Mouse (Mus musculus) forebrain, embryonic 15.5 days (tissue): ENCODE measurements at regions not wholly inside any gene's neighbourhood (a gene's known extent, or its start where the extent isn't known, plus 50 kb on each side); places are given as distances from the start of the nearest gene placed in this dataset.
A peak's percentile ranks its signal among the peaks of the same experiment; 100 is the strongest.

Experiments
- ATAC-seq: fragments of 200-750 bp; cut with Nextera tagmentation; replicated peaks from 2 replicates; pipeline ENCODE4 v1.8.0; 2017; ENCODE audit warnings: mild to moderate bottlenecking, moderate TSS enrichment, moderate library complexity
- H3K27ac ChIP-seq: fragments of 300-500 bp; sonication (generic); replicated peaks from 2 replicates; pipeline ENCODE4 v1.5.1; 2015; ENCODE audit warnings: mild to moderate bottlenecking, inconsistent platforms
- H3K27me3 ChIP-seq: fragments of 300-500 bp; sonication (generic); 2 replicates; pipeline ENCODE4 v1.6.1; 2015; ENCODE audit warnings: inconsistent platforms
- H3K36me3 ChIP-seq: fragments of 300-500 bp; sonication (generic); 2 replicates; pipeline ENCODE4 v1.6.1; 2015; ENCODE audit warnings: mild to moderate bottlenecking, inconsistent platforms
- H3K4me1 ChIP-seq: fragments of 300-500 bp; sonication (generic); 2 replicates; pipeline ENCODE4 v1.6.1; 2015; ENCODE audit warnings: inconsistent platforms
- H3K4me2 ChIP-seq: fragments of 300-500 bp; sonication (generic); replicated peaks from 2 replicates; pipeline ENCODE4 v1.6.1; 2015; ENCODE audit warnings: mild to moderate bottlenecking, inconsistent platforms
- H3K4me3 ChIP-seq: fragments of 300-500 bp; sonication (generic); 2 replicates; pipeline ENCODE4 v1.5.1; 2015; ENCODE audit warnings: mild to moderate bottlenecking, inconsistent platforms
- H3K9ac ChIP-seq: fragments of 300-500 bp; sonication (generic); replicated peaks from 2 replicates; pipeline ENCODE4 v1.6.1; 2015; ENCODE audit warnings: mild to moderate bottlenecking, inconsistent platforms
- H3K9me3 ChIP-seq: fragments of 300-500 bp; sonication (generic); 2 replicates; pipeline ENCODE4 v1.6.1; 2016; ENCODE audit warnings: inconsistent platforms
- WGBS: fragments of 180-500 bp; shearing (Covaris S2); methylation state at CpG from one replicate; pipeline ENCODE4 v1.1.7; 2015; ENCODE audit warnings: mixed read lengths; 5-methylcytosine and 5-hydroxymethylcytosine counted together

DNA sequence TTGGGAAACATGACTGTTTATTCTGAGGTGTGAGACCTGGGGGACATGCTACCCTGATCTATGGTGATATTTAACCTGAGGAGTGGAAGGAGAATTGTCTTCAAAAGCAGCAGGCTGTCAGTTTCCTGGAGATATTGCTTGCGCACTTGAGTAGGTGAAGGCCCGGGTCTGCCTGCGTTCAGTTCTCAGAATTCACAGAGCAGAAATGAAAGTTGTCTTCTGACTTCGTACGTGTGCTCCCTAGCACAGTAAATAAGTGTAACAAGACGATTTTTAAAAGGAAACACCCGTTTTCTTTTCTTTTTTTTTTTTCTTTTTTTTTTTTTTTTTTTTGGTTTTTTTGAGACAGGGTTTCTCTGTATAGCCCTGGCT, 74.4 kb downstream of the Zfp281 start:
- Histone ChIP-seq H3K27ac (no peak overlapping the region), H3K9me3 (no peaks in the 10 kb centered on the region), H3K4me1 (no peaks in the 10 kb centered on the region), H3K27me3 (no peaks in the 10 kb centered on the region), H3K36me3 (no peaks in the 10 kb centered on the region), H3K9ac (no peak overlapping the region), H3K4me2 (no peak overlapping the region), H3K4me3 (no peak overlapping the region)
- ATAC-seq, result no peak
- 80% methylated on average over 7 of the region's 7 CpGs for WGBS

DNA sequence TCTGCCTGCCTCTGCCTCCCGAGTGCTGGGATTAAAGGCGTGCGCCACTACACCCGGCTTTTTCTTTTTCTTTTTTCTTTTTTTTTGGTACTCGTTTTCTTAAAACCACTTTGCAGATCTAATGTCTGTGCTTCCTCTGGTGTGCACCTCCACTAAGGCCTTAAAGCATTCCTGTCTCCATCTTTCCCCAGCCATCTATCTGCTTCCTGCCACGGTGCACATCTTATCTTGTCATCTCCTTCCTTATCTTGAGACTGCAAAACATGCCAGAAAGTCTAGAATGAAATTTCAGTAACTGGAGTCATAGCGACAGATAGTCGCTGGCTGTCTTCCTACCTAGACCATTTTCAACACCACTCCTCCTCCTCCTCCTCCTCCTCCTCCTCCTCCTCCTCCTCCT, 74.9 kb downstream of the Zfp281 start:
- Histone ChIP-seq H3K4me1 (no peaks in the 10 kb centered on the region), H3K4me3 (no peak overlapping the region), H3K27me3 (no peaks in the 10 kb centered on the region), H3K9me3 (no peaks in the 10 kb centered on the region), H3K4me2 (no peak overlapping the region), H3K27ac (no peak overlapping the region), H3K9ac (no peak overlapping the region), H3K36me3 (no peaks in the 10 kb centered on the region)
- 91% methylated on average over 8 of the region's 8 CpGs for WGBS
- no peak for ATAC-seq

DNA sequence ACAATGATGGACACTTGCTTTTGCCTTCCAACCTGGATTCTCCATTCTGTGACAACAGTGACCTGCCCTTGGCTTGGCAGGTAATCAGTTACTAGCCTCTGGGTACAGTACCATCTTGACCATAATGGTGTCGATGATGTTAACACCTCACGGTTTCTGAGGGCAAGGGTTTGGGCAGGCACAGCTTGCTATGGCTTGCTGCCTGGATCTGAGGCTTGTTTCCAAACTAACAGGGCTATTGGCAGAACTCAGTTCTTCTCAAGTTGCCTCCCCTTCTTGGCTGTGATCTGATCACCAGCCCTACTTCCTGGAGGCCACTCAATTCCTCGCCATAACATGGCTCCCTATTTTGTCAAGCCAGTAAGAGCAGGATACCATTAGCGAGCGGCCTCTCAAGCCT, 79.4 kb downstream of the Zfp281 start:
- WGBS, result 86% methylated on average over 5 of the region's 5 CpGs
- H3K9me3 ChIP-seq, result no peaks in the 10 kb centered on the region
- no peak for ATAC-seq
- no peaks in the 10 kb centered on the region for H3K36me3 ChIP-seq
- H3K9ac ChIP-seq, result no peak overlapping the region
- no peaks in the 10 kb centered on the region for H3K27me3 ChIP-seq
- H3K4me3 ChIP-seq, result no peak overlapping the region
- H3K4me1 ChIP-seq, result peaks cover 10% of the 10 kb centered on the region; the same call in 1 of the 2 replicates
- no peak overlapping the region for H3K27ac ChIP-seq
- no peak overlapping the region for H3K4me2 ChIP-seq

DNA sequence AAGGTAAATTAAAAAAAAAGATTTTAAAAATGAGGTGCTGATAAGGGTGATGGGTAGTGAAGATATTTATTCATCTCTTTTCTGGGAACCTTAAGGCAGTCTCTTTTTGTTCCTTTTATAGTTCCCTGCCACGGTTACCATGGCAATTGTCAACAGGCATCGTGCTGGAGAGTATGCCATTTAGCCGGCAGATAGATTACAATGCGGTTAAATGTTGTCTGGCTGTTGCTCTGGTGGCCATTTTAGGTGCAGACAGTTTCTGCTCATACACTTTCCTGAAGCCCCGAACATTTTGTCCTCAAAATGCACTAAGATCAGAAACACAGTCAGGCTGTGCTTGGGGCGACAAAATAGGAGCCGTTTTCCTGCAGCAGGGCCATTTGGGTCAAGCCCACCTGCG, 81.8 kb downstream of the Zfp281 start:
- H3K4me3 ChIP-seq, result no peak overlapping the region
- no peak overlapping the region; the same call in 1 of the 2 replicates for H3K27ac ChIP-seq
- H3K27me3 ChIP-seq, result no peaks in the 10 kb centered on the region
- 47% methylated on average over 8 of the region's 8 CpGs for WGBS
- H3K9me3 ChIP-seq, result no peaks in the 10 kb centered on the region
- no peak overlapping the region for H3K4me2 ChIP-seq
- H3K9ac ChIP-seq, result no peak overlapping the region
- H3K36me3 ChIP-seq, result no peaks in the 10 kb centered on the region
- peak; percentile 82 for ATAC-seq
- H3K4me1 ChIP-seq, result peaks cover 10% of the 10 kb centered on the region; the same call in 1 of the 2 replicates

GRCm38 (mm10) chr1:136707394-136707793, 82.7 kb downstream of the Zfp281 start:
- H3K9ac ChIP-seq, result no peak overlapping the region
- H3K4me2 ChIP-seq, result no peak overlapping the region
- H3K27me3 ChIP-seq, result no peaks in the 10 kb centered on the region
- no peak overlapping the region for H3K4me3 ChIP-seq
- no peaks in the 10 kb centered on the region for H3K36me3 ChIP-seq
- ATAC-seq, result no peak
- H3K27ac ChIP-seq, result no peak overlapping the region
- H3K4me1 ChIP-seq, result peaks cover 10% of the 10 kb centered on the region; the same call in 1 of the 2 replicates
- WGBS, result 88% methylated on average over 8 of the region's 8 CpGs
- H3K9me3 ChIP-seq, result no peaks in the 10 kb centered on the region

DNA sequence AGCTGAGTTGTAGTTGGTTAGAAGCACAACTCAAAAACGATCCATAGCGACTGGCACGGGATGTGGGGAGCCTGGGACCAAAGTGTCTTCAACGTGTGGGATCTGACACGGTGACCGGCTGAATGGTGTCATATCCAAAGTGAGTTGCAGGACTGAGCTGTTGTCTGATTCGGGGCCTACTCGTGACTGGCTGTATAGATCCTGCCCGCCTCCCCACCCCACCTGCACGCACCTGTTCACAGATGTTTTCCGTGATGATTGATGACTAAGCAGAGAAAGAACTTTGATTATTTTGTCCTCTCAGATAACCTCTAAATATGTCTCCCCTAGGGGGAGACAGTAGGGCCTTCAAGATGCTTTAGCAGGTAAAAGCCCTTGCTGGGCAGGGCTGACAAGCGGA, 83.2 kb downstream of the Zfp281 start:
- WGBS, result 96% methylated on average over 12 of the region's 12 CpGs
- no peak for ATAC-seq

GRCm38 (mm10) chr1:136710196-136710595, 85.5 kb downstream of the Zfp281 start:
- Histone ChIP-seq H3K9me3 (no peaks in the 10 kb centered on the region), H3K27me3 (no peaks in the 10 kb centered on the region), H3K4me3 (no peak overlapping the region), H3K27ac (no peak overlapping the region), H3K4me2 (no peak overlapping the region), H3K9ac (no peak overlapping the region), H3K4me1 (peaks cover 10% of the 10 kb centered on the region; the same call in 1 of the 2 replicates), H3K36me3 (no peaks in the 10 kb centered on the region)
- WGBS, result 76% methylated on average over 4 of the region's 4 CpGs
- no peak for ATAC-seq

More for the DNA sequence above, 83.2 kb downstream of the Zfp281 start:
- H3K9me3 ChIP-seq, result no peaks in the 10 kb centered on the region
- H3K27me3 ChIP-seq, result no peaks in the 10 kb centered on the region
- no peak overlapping the region for H3K27ac ChIP-seq
- H3K4me1 ChIP-seq, result peaks cover 10% of the 10 kb centered on the region; the same call in 1 of the 2 replicates
- H3K4me3 ChIP-seq, result no peak overlapping the region
- H3K4me2 ChIP-seq, result no peak overlapping the region
- no peaks in the 10 kb centered on the region for H3K36me3 ChIP-seq
- H3K9ac ChIP-seq, result no peak overlapping the region

DNA sequence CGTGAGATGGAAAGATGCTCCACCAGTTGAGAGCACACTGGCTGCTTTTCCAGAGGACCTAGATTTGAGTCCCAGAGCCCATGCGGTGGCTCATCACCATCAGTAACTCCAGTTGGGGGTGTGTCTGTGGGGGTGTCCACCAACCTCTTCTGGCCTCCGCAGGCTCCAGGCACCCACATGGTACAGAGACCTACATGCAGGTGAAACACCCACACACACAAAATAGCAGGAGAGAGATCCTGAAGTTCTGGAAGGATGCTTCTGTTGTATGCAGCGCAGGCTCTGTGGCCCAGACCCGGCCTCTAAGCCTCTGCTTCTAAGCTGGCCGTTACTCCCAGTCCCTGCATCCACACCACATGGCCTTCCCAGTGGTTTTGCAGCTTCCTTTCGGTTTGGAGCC, 86.5 kb downstream of the Zfp281 start:
- 83% methylated on average over 7 of the region's 7 CpGs for WGBS
- no peaks in the 10 kb centered on the region for H3K27me3 ChIP-seq
- H3K4me3 ChIP-seq, result no peak overlapping the region
- ATAC-seq, result no peak
- no peaks in the 10 kb centered on the region for H3K36me3 ChIP-seq
- no peaks in the 10 kb centered on the region for H3K9me3 ChIP-seq
- H3K27ac ChIP-seq, result no peak overlapping the region
- H3K4me2 ChIP-seq, result no peak overlapping the region
- no peak overlapping the region for H3K9ac ChIP-seq
- peaks cover 7% of the 10 kb centered on the region; the same call in 1 of the 2 replicates for H3K4me1 ChIP-seq

- Histone ChIP-seq H3K4me3 (no peak overlapping the region), H3K9ac (no peak overlapping the region), H3K27ac (no peak overlapping the region), H3K27me3 (no peaks in the 10 kb centered on the region), H3K9me3 (no peaks in the 10 kb centered on the region), H3K4me2 (no peak overlapping the region), H3K36me3 (no peaks in the 10 kb centered on the region), H3K4me1 (no peaks in the 10 kb centered on the region)
- 74% methylated on average over 4 of the region's 4 CpGs for WGBS
- ATAC-seq, result no peak
Observed at GRCm38 (mm10) chr1:136714077-136714476, 89.4 kb downstream of the Zfp281 start.

GRCm38 (mm10) chr1:136714987-136715386, 90.3 kb downstream of the Zfp281 start:
- H3K4me2 ChIP-seq, result no peak overlapping the region
- no peak overlapping the region for H3K4me3 ChIP-seq
- 88% methylated on average over 11 of the region's 11 CpGs for WGBS
- no peaks in the 10 kb centered on the region for H3K36me3 ChIP-seq
- no peaks in the 10 kb centered on the region for H3K27me3 ChIP-seq
- H3K9me3 ChIP-seq, result no peaks in the 10 kb centered on the region
- no peak overlapping the region for H3K9ac ChIP-seq
- no peak overlapping the region for H3K27ac ChIP-seq
- H3K4me1 ChIP-seq, result no peaks in the 10 kb centered on the region
- no peak for ATAC-seq

DNA sequence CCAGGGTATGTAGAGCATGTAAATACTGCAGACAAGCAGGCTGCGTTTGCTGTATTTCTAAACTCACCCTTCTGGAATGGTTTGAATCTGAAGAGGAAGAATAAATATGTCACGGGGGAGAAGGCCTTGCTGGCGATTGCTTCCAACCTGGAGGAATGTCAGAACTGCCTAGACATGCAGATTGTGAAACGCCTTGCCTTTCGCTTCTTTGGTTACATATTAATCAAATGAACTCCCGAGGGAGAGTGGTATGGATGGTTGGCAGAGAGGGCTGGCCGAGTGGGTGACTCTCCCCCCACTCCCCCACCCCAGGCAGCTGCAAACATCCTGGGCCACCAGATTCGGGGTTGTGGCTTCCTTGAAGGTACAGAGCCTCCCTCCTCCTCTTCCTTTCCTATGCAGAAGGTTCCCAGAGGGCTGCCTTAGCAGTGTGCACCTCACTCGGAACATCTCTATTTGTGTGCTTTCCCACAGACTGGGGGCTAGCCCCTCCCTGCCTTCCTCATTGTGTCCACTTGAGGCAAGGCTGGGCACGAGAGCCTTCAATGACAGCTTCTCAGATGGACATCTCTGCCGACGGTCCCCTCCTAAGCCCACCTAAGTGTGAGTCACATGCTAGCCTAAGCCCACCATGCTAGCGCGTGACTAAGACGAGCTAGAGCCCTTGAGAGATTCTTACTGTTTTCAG, 93.3 kb downstream of the Zfp281 start:
- Histone ChIP-seq H3K4me1 (no peaks in the 10 kb centered on the region), H3K9me3 (no peaks in the 10 kb centered on the region), H3K27me3 (no peaks in the 10 kb centered on the region), H3K9ac (no peak overlapping the region), H3K4me3 (no peak overlapping the region), H3K27ac (no peak overlapping the region), H3K36me3 (no peaks in the 10 kb centered on the region), H3K4me2 (no peak overlapping the region)
- ATAC-seq, result no peak
- 66% methylated on average over 15 of the region's 15 CpGs for WGBS

- H3K9me3 ChIP-seq, result no peaks in the 10 kb centered on the region
- no peaks in the 10 kb centered on the region for H3K27me3 ChIP-seq
- WGBS, result 89% methylated on average over 13 of the region's 13 CpGs
- no peak for ATAC-seq
- no peak overlapping the region for H3K4me3 ChIP-seq
- H3K4me1 ChIP-seq, result 0 out of 2 replicates have a peak, but pooled peaks cover 5% of the 10 kb centered on the region
- no peak overlapping the region for H3K4me2 ChIP-seq
- no peak overlapping the region for H3K9ac ChIP-seq
- no peaks in the 10 kb centered on the region for H3K36me3 ChIP-seq
- no peak overlapping the region for H3K27ac ChIP-seq
Observed at GRCm38 (mm10) chr1:136723839-136724443, 99.2 kb downstream of the Zfp281 start.

DNA sequence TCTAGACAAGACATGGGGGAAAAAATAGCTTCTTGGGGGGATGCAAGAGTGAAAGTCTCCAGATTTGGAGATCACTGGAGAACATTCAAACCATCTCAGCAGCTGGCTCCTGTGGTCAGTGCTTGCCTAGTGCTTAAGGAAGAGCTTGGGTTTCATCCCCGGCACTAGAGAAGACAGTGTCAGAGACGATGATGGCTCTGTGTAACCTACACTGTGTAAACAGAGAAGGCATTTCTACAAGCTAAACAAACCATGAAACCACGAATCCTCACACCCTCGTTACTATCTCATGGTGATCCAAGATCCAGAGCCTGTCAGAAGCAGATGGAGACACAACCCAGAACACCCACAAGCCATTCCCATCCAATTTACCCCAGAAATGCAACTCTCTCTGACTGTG, 100.5 kb downstream of the Zfp281 start:
- Histone ChIP-seq H3K9me3 (no peaks in the 10 kb centered on the region), H3K4me3 (no peak overlapping the region)

More for the DNA sequence above, 100.5 kb downstream of the Zfp281 start:
- H3K9ac ChIP-seq, result no peak overlapping the region
- H3K27me3 ChIP-seq, result no peaks in the 10 kb centered on the region
- H3K4me2 ChIP-seq, result no peak overlapping the region
- 83% methylated on average over 4 of the region's 4 CpGs for whole genome bisulfite sequencing
- no peak for ATAC-seq
- no peak overlapping the region for H3K27ac ChIP-seq
- 0 out of 2 replicates have a peak, but pooled peaks cover 5% of the 10 kb centered on the region for H3K4me1 ChIP-seq
- no peaks in the 10 kb centered on the region for H3K36me3 ChIP-seq
